Mouse (Mus musculus): ENCODE data around the gene Zgrf1. TPM values are rescaled to one million over a fixed set of nuclear protein-coding genes. Genes with fewer than 3 reads are reported as not detected.

Zgrf1 gene
- polyA plus RNA-seq, 1 experiment: 28.3 TPM

DNA sequence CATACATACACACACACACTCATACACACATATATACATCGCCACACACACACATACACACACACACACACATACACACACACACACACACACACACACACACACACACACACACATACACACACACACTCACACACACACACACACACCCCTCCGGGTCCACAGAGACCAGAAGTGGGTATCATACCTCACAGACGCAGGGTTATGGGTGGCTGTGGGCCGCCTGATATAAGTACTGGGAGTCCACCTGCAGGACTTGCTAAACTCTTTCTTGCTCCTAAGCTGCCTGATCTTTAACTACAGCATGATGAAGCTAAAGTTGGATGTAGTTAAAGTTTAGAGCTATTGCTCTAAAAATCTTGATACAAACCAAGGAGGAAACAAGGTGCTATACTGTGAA is 23.5 kb upstream of the Zgrf1 start:
- no peak overlapping the region for H3K9ac ChIP-seq (ENCODE audit: low read depth, poor library complexity, severe bottlenecking)
- TF ChIP-seq CTCF (IDR thresholded peaks at IDR 0.05; ENCODE audit: low read depth, low read length) (no peak), POLR2A (IDR thresholded peaks at IDR 0.05; ENCODE audit: insufficient read depth, low read length) (no peak), EP300 (IDR thresholded peaks at IDR 0.05; ENCODE audit: insufficient read depth, low read depth, low read length) (no peak)
- no peaks in the 10 kb centered on the region for H3K36me3 ChIP-seq (ENCODE audit: control insufficient read depth, insufficient read depth, low read length, poor library complexity, severe bottlenecking)

DNA sequence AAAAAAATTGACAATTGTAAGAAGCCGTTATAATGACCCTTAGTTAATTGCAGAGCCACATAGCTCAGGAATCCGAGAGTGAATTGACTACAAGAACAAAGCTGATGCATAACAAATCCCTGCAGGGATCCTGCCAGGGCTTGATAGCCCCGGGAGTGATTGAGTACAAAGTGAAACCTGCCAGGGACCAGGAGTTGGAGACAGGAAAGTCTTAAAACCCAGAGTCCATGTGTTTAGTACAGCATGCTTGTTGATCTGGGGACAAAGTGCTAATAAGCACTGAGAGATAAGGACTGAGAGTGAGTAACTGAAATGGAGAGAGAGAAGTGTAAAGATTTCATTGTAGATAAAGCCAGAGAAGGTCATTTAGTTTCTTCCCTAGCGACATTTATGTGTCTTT is 23.0 kb upstream of the Zgrf1 start:
- Histone ChIP-seq H3K4me3 (ENCODE audit: low read depth, low read length) (no peak overlapping the region), H3K27ac (ENCODE audit: insufficient read depth, low read length) (no peak overlapping the region), H3K27me3 (ENCODE audit: control insufficient read depth, insufficient read depth, low read length, poor library complexity, severe bottlenecking) (no peaks in the 10 kb centered on the region), H3K9ac (ENCODE audit: low read depth, poor library complexity, severe bottlenecking) (no peak overlapping the region), H3K9me3 (replicated peaks; ENCODE audit: control insufficient read depth, insufficient read depth, low read length, poor library complexity, severe bottlenecking) (no peaks in the 10 kb centered on the region), H3K36me3 (ENCODE audit: control insufficient read depth, insufficient read depth, low read length, poor library complexity, severe bottlenecking) (no peaks in the 10 kb centered on the region), H3K4me1 (ENCODE audit: control insufficient read depth, insufficient read depth, low read length) (no peaks in the 10 kb centered on the region)
- TF ChIP-seq POLR2A (IDR thresholded peaks at IDR 0.05; ENCODE audit: insufficient read depth, low read length): no peak
- 0 out of 2 replicates have a peak, but pooled peaks have one; percentile 14 for TF ChIP-seq EP300 (IDR thresholded peaks at IDR 0.05; ENCODE audit: insufficient read depth, low read depth, low read length)
- TF ChIP-seq CTCF (IDR thresholded peaks at IDR 0.05; ENCODE audit: low read depth, low read length): no peak

More for the DNA sequence above, 23.5 kb upstream of the Zgrf1 start:
- H3K27me3 ChIP-seq (ENCODE audit: control insufficient read depth, insufficient read depth, low read length, poor library complexity, severe bottlenecking): no peaks in the 10 kb centered on the region
- no peak overlapping the region for H3K4me3 ChIP-seq (ENCODE audit: low read depth, low read length)
- H3K9me3 ChIP-seq (replicated peaks; ENCODE audit: control insufficient read depth, insufficient read depth, low read length, poor library complexity, severe bottlenecking): no peaks in the 10 kb centered on the region
- H3K4me1 ChIP-seq (ENCODE audit: control insufficient read depth, insufficient read depth, low read length): no peaks in the 10 kb centered on the region
- H3K27ac ChIP-seq (ENCODE audit: insufficient read depth, low read length): no peak overlapping the region

DNA sequence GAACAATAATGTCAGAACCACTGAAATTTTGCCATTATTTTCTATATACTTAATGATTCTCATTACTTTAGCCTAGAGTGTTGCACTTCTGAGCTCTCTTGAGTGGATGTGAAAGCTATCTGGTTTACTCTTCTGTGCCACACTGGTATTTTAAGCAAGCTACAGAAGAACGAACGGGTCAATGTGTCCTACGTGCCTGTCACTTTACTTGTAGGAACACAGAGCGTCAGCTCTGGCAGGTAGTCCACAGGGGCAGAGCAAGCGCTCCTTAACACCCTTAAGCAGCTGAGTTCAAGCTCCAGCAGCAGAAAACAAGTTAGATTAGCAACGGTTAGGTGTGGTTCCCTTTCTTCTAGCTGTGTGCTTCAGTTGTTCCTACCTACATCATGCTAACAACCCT is 14.1 kb upstream of the Zgrf1 start:
- H3K9me3 ChIP-seq (replicated peaks; ENCODE audit: control insufficient read depth, insufficient read depth, low read length, poor library complexity, severe bottlenecking): no peaks in the 10 kb centered on the region
- H3K4me3 ChIP-seq (ENCODE audit: low read depth, low read length): no peak overlapping the region
- TF ChIP-seq CTCF (IDR thresholded peaks at IDR 0.05; ENCODE audit: low read depth, low read length) (no peak), EP300 (IDR thresholded peaks at IDR 0.05; ENCODE audit: insufficient read depth, low read depth, low read length) (no peak), POLR2A (IDR thresholded peaks at IDR 0.05; ENCODE audit: insufficient read depth, low read length) (no peak)
- H3K27me3 ChIP-seq (ENCODE audit: control insufficient read depth, insufficient read depth, low read length, poor library complexity, severe bottlenecking): no peaks in the 10 kb centered on the region
- H3K4me1 ChIP-seq (ENCODE audit: control insufficient read depth, insufficient read depth, low read length): no peaks in the 10 kb centered on the region
- H3K36me3 ChIP-seq (ENCODE audit: control insufficient read depth, insufficient read depth, low read length, poor library complexity, severe bottlenecking): peaks cover 14% of the 10 kb centered on the region
- H3K9ac ChIP-seq (ENCODE audit: low read depth, poor library complexity, severe bottlenecking): no peak overlapping the region
- no peak overlapping the region for H3K27ac ChIP-seq (ENCODE audit: insufficient read depth, low read length)

DNA sequence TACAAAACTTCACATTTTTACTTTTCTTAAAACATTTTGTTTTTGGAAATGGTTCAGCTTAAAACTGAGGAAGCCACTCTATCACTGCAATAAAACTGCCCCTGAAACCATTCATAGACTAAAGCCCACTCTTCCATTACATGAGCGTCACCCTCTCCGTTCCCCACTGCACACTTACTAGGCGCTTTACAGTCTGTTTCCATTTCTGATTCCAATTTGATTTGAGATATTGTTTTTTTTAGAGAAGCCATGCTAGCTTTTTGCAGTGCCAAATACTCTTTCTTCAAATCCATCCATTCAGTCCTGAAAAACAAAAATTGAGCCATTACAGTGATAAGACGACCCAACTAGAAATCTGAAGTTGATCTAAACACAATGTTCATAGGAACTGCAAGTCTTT is 9.3 kb upstream of the Zgrf1 start:
- no peak overlapping the region for H3K27ac ChIP-seq (ENCODE audit: insufficient read depth, low read length)
- TF ChIP-seq CTCF (IDR thresholded peaks at IDR 0.05; ENCODE audit: low read depth, low read length) (no peak), POLR2A (IDR thresholded peaks at IDR 0.05; ENCODE audit: insufficient read depth, low read length) (no peak), EP300 (IDR thresholded peaks at IDR 0.05; ENCODE audit: insufficient read depth, low read depth, low read length) (no peak)
- H3K9me3 ChIP-seq (replicated peaks; ENCODE audit: control insufficient read depth, insufficient read depth, low read length, poor library complexity, severe bottlenecking): no peaks in the 10 kb centered on the region
- no peak overlapping the region for H3K9ac ChIP-seq (ENCODE audit: low read depth, poor library complexity, severe bottlenecking)
- no peak overlapping the region for H3K4me3 ChIP-seq (ENCODE audit: low read depth, low read length)
- peaks cover 21% of the 10 kb centered on the region for H3K36me3 ChIP-seq (ENCODE audit: control insufficient read depth, insufficient read depth, low read length, poor library complexity, severe bottlenecking)
- H3K27me3 ChIP-seq (ENCODE audit: control insufficient read depth, insufficient read depth, low read length, poor library complexity, severe bottlenecking): no peaks in the 10 kb centered on the region
- no peaks in the 10 kb centered on the region for H3K4me1 ChIP-seq (ENCODE audit: control insufficient read depth, insufficient read depth, low read length)

DNA sequence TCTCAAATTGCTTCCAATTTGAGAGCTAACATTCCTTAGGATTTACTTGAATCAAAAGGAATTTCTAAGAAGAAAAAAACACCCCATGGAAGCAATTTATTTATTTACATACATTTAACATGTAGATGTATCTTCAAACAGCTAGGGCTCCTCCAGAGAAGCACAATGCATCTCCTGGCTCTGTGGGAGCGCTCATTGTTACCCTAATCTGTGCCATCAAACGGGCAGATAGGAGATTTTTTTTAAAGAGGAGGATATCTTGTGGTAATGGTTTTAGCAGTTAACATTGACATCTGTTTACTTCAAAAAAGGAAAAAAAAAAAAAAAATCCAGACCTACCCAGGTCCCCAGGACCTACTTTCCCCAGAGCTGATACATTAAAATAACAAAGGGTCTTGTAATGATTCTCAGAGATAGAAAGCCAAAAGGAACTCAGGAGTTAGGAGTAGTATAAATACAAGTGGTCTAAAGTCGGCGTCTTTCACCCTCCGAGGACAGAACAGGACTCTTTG is 8.6 kb upstream of the Zgrf1 start:
- Histone ChIP-seq H3K9me3 (replicated peaks; ENCODE audit: control insufficient read depth, insufficient read depth, low read length, poor library complexity, severe bottlenecking) (no peaks in the 10 kb centered on the region), H3K4me3 (ENCODE audit: low read depth, low read length) (no peak overlapping the region), H3K4me1 (ENCODE audit: control insufficient read depth, insufficient read depth, low read length) (no peaks in the 10 kb centered on the region), H3K27me3 (ENCODE audit: control insufficient read depth, insufficient read depth, low read length, poor library complexity, severe bottlenecking) (no peaks in the 10 kb centered on the region), H3K27ac (ENCODE audit: insufficient read depth, low read length) (peak overlapping the region; percentile 91), H3K36me3 (ENCODE audit: control insufficient read depth, insufficient read depth, low read length, poor library complexity, severe bottlenecking) (peaks cover 21% of the 10 kb centered on the region), H3K9ac (ENCODE audit: low read depth, poor library complexity, severe bottlenecking) (no peak overlapping the region)
- TF ChIP-seq CTCF (IDR thresholded peaks at IDR 0.05; ENCODE audit: low read depth, low read length): no peak
- TF ChIP-seq EP300 (IDR thresholded peaks at IDR 0.05; ENCODE audit: insufficient read depth, low read depth, low read length): no peak
- TF ChIP-seq POLR2A (IDR thresholded peaks at IDR 0.05; ENCODE audit: insufficient read depth, low read length): no peak

DNA sequence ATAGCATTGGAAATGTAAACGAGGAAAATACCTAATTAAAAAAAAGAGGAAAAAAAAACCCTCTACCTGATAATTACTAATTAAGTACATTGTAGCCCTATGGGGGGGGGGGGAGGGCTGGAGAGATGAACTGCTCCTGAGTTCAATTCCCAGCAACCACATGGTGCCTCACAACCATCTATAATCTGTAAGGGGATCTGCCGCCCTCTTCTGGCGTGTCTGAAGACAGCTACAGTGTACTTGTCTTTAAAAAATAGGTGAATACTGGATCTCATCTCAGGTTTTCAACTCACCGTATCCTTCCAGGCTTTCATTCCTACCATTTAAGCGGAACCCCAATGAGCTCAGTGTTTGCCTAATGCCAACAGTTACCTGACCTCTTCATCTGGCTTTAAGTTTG is 5.4 kb upstream of the Zgrf1 start:
- H3K4me3 ChIP-seq (ENCODE audit: low read depth, low read length): no peak overlapping the region
- H3K36me3 ChIP-seq (ENCODE audit: control insufficient read depth, insufficient read depth, low read length, poor library complexity, severe bottlenecking): peaks cover 17% of the 10 kb centered on the region
- no peak overlapping the region for H3K9ac ChIP-seq (ENCODE audit: low read depth, poor library complexity, severe bottlenecking)
- H3K9me3 ChIP-seq (replicated peaks; ENCODE audit: control insufficient read depth, insufficient read depth, low read length, poor library complexity, severe bottlenecking): no peaks in the 10 kb centered on the region
- no peak for TF ChIP-seq EP300 (IDR thresholded peaks at IDR 0.05; ENCODE audit: insufficient read depth, low read depth, low read length)
- peak; percentile 23 for TF ChIP-seq CTCF (IDR thresholded peaks at IDR 0.05; ENCODE audit: low read depth, low read length)
- H3K27ac ChIP-seq (ENCODE audit: insufficient read depth, low read length): no peak overlapping the region
- H3K4me1 ChIP-seq (ENCODE audit: control insufficient read depth, insufficient read depth, low read length): no peaks in the 10 kb centered on the region
- H3K27me3 ChIP-seq (ENCODE audit: control insufficient read depth, insufficient read depth, low read length, poor library complexity, severe bottlenecking): no peaks in the 10 kb centered on the region

Measured in ES-Bruce4 (cell line).